Mouse (Mus musculus) stomach, embryonic 15.5 days (tissue): ENCODE measurements around the gene Gm49398. TPM values are rescaled to one million over a fixed set of nuclear protein-coding genes. Genes with fewer than 3 reads are reported as not detected.

Experiments used
- ATAC-seq: fragments of 200-750 bp; cut with Nextera tagmentation; 2 replicates; pipeline ENCODE4 v1.8.0; 2017; ENCODE audit warnings: low read depth, moderate number of reproducible peaks, moderate TSS enrichment; ENCODE audit not compliant: insufficient read depth, low FRiP score
- H3K27ac ChIP-seq: fragments of 300-500 bp; sonication (generic); 2 replicates; pipeline ENCODE4 v1.5.1; 2015; ENCODE audit warnings: mild to moderate bottlenecking, inconsistent platforms
- H3K27me3 ChIP-seq: fragments of 300-500 bp; sonication (generic); replicated peaks from 2 replicates; pipeline ENCODE4 v1.6.1; 2015; ENCODE audit warnings: inconsistent platforms
- H3K36me3 ChIP-seq: fragments of 300-500 bp; sonication (generic); 2 replicates; pipeline ENCODE4 v1.6.1; 2015; ENCODE audit warnings: inconsistent platforms
- H3K4me1 ChIP-seq: fragments of 300-500 bp; sonication (generic); 2 replicates; pipeline ENCODE4 v1.6.1; 2015; ENCODE audit warnings: inconsistent platforms
- H3K4me2 ChIP-seq: fragments of 300-500 bp; sonication (generic); 2 replicates; pipeline ENCODE4 v1.6.1; 2015; ENCODE audit warnings: mild to moderate bottlenecking, inconsistent platforms
- H3K4me3 ChIP-seq: fragments of 300-500 bp; sonication (generic); replicated peaks from 2 replicates; pipeline ENCODE4 v1.5.1; 2015; ENCODE audit warnings: inconsistent platforms
- H3K9ac ChIP-seq: fragments of 300-500 bp; sonication (generic); 2 replicates; pipeline ENCODE4 v1.6.1; 2015; ENCODE audit warnings: inconsistent platforms
- H3K9me3 ChIP-seq: fragments of 300-500 bp; sonication (generic); 2 replicates; pipeline ENCODE4 v1.6.1; 2016; ENCODE audit warnings: inconsistent platforms
- WGBS: fragments of 180-500 bp; shearing (Covaris S2); methylation state at CpG from one replicate; pipeline ENCODE4 v1.1.7; 2015; 5-methylcytosine and 5-hydroxymethylcytosine counted together
- microRNA-seq: library from miRNA; unstranded; fragments of <30 nt; microRNA quantifications from one replicate; pipeline ENCODE4, GENCODE M21; 2016
- polyA plus RNA-seq: library from polyadenylated mRNA; unstranded; fragments of >200 nt; fragmentation: Nextera tagmentation; extraction: Ambion mirVana; gene quantifications from 2 replicates; pipeline ENCODE4 v1.2.1, GENCODE M21; 2015

Gm49398 gene
- polyA plus RNA-seq, result not detected in 2 replicates

DNA sequence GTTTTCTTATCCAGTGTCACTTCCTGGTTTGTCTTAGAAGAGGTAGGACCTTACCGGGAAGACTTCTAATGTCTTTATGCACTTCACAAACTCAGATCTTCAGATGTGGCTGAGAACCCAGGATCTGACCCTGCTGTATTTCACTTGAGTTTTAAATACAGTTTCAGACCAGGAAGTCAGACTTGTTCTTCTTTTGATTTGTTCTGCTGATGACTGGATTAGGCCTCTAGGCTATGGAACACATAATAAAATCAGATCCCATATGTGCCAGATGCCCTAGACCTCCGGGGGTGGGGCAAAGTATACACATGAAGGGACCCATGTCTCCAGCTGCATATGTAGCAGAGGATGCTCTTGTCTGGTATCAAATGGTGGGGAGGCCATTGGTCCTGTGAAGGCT lies at the start of gene Gm49398:
Gm49398 (minus strand) TSS at position 101 of the 400 bp plus-strand sequence.
- Histone ChIP-seq H3K9ac (no peak within 1 kb of the TSS), H3K4me1 (no peaks in the 10 kb centered on the region), H3K36me3 (no peaks in the 10 kb centered on the region), H3K9me3 (no peaks in the 10 kb centered on the region), H3K27ac (no peak within 1 kb of the TSS), H3K27me3 (no peaks in the 10 kb centered on the region), H3K4me3 (no peak within 1 kb of the TSS), H3K4me2 (no peak within 1 kb of the TSS)
- WGBS, result 79% methylated on average over 2 of the region's 2 CpGs
- no peak for ATAC-seq

GRCm38 (mm10) chr13:61255258-61255657 lies 33.4 kb downstream of the Gm49398 start, which contains the start of gene Cts8:
Gene Cts8, minus strand, starts transcription at chr13:61255358.
- ATAC-seq, result no peak
- Histone ChIP-seq H3K27me3 (no peaks in the 10 kb centered on the region), H3K27ac (no peak within 1 kb of the TSS), H3K9ac (no peak within 1 kb of the TSS), H3K36me3 (no peaks in the 10 kb centered on the region), H3K9me3 (no peaks in the 10 kb centered on the region), H3K4me2 (no peak within 1 kb of the TSS), H3K4me1 (no peaks in the 10 kb centered on the region), H3K4me3 (no peak within 1 kb of the TSS)
- 90% methylated on average over 2 of the region's 2 CpGs for WGBS

DNA sequence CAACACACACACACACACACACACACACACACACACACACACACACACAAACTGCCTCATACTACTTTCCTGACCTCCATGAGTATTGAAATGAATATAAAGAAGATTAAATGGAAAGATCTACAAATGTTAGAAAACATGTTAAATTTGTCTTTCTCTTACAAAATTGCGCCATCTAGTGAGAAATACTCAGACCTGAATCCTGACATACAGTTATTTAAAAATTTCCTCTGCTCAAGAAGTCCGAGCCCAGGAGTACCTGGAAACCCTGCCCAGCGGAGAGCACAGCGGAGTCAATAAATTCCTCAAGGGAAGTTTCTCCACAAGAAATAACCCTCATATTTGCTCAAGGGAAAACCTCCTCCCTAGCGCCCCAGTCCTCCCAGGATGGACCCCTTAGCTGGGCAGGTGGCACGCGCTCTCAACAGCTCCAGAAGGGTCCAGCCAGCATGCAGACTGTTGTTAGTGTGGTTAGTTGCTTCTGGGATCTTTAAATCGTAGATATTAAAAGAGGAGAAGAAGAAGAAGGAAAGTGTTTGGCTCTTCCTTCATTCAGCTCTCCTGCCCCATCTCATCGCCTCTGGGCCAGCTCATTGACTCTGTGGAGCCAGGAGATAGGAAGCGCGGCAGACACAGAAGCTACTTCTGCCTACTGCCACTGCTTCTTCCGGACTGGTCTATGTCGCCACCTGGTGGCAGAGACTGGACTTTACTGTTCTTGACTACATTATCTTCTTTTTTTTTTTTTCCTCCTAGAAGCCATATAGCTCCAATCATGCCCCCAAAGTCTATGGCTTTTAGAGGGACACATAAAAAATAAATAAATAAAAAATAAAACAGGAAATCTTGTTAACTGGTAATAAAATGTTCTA lies 47.3 kb downstream of the Gm49398 start:
- Histone ChIP-seq H3K4me2 (no peak overlapping the region), H3K9ac (no peak overlapping the region), H3K9me3 (no peaks in the 10 kb centered on the region), H3K27ac (no peak overlapping the region), H3K4me3 (no peak overlapping the region), H3K27me3 (no peaks in the 10 kb centered on the region), H3K36me3 (no peaks in the 10 kb centered on the region), H3K4me1 (no peaks in the 10 kb centered on the region)
- 61% methylated on average over 13 of the region's 13 CpGs for whole genome bisulfite sequencing
- ATAC-seq, result no peak; the same call in 1 of the 2 replicates

GRCm38 (mm10) chr13:61203310-61203709 lies 85.3 kb downstream of the Gm49398 start, which contains the start of gene Cts6:
Gene Cts6, minus strand, starts transcription at chr13:61203410.
- 79% methylated on average over 3 of the region's 3 CpGs for WGBS
- Histone ChIP-seq H3K4me3 (no peak within 1 kb of the TSS), H3K27ac (no peak within 1 kb of the TSS), H3K36me3 (no peaks in the 10 kb centered on the region), H3K4me1 (no peaks in the 10 kb centered on the region), H3K4me2 (no peak within 1 kb of the TSS), H3K9me3 (no peaks in the 10 kb centered on the region), H3K9ac (no peak within 1 kb of the TSS), H3K27me3 (no peaks in the 10 kb centered on the region)
- no peak for ATAC-seq

Small RNA genes within 50 kb of the gene (microRNA-seq; reads per million reads assigned to microRNA genes)
- gene Gm27704, result not detected

Other genes starting within 250 kb of the Gm49398 start
- gene Ctsq, start 248.2 kb downstream of the Gm49398 start, polyA plus RNA-seq, result not detected in 2 replicates
- not detected in 2 replicates for gene Ctsr, start 124.6 kb downstream of the Gm49398 start, polyA plus RNA-seq
- gene Cts6, start 85.4 kb downstream of the Gm49398 start, polyA plus RNA-seq, result not detected in 2 replicates
- gene Cts8, start 33.5 kb downstream of the Gm49398 start, polyA plus RNA-seq, result not detected in 2 replicates
- not detected in 2 replicates for gene Cts7, start 69.4 kb upstream of the Gm49398 start, polyA plus RNA-seq